Mouse (Mus musculus) cerebellum, postnatal 4 days (tissue): ENCODE measurements around the gene Vmn1r80.
"Not testable (repeated sequence)": the region's sequence is repeated elsewhere in the genome, so short reads cannot be mapped to it uniquely, and the experiment has no call there.

Source experiments
- DNase-seq, 2 experiments: peaks; one replicate each; pipeline ENCODE4 v3.0.0; 2022; ENCODE audit warnings: low spot score in 2 of 2, mixed read lengths in 1 of 2

The Vmn1r80 gene

DNA sequence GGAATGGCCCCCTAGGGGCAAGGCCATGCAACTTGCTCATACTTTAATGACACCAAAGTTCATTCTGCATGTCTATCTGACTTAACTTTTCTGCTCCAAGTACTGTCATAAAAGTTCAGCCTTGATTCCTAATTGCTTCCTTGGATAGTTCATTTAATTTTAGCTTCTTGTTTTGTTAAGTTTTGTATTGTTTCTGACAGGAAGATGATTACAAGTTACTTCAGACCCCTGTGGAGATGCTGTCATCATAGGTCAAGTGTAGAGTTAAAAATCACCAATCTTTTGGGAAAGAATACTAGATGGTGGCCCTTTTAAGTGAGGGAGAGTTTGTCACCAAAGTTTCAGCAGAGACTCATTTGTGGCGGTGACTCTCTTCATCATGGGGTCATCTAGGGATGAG is at the start of gene Vmn1r80:
TSS of gene Vmn1r80 (plus strand) at position 301 of the 400 bp plus-strand sequence.
- DNase-seq = no peak

GRCm38 (mm10) chr7:12149957-12150356 is 39.1 kb upstream of the Vmn1r80 start, which contains the start of gene Vmn1r78:
Gene Vmn1r78 (plus strand): TSS chr7:12150257.
- no peak for DNase-seq

- not testable (repeated sequence) for DNase-seq
Observed at GRCm38 (mm10) chr7:12156463-12156862, 32.6 kb upstream of the Vmn1r80 start.

GRCm38 (mm10) chr7:12170979-12171378 is 18.1 kb upstream of the Vmn1r80 start, which contains the start of gene Vmn1r79:
Gene Vmn1r79 (plus strand): TSS chr7:12171279.
- not testable (repeated sequence) for DNase-seq

DNA sequence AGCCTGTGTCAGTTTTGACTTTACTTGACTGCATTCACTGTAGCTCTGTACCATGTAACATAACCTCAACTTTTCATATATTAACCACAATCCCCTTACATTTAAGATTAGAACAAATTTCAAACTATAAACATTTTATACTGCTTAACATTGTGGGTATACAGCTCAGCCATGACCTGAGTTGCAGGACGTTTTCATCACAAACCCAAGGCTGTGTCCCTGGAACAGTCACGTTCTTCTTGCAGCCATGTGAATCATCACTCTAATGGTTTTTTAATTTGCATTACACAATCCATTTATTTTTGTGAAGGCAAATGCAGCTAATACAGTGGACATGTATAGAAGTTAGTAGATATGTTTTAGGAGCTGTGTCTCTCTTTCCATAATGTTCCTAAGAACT is 16.2 kb upstream of the Vmn1r80 start:
- not testable (repeated sequence) for DNase-seq

- DNase-seq = no peak
Observed at GRCm38 (mm10) chr7:12204141-12204540, 15.1 kb downstream of the Vmn1r80 start.
